Mouse (Mus musculus): ENCODE data around the gene Kctd13. TPM values are rescaled to one million over a fixed set of nuclear protein-coding genes. Genes with fewer than 3 reads are reported as not detected.

Gene Kctd13
- total and polyA plus RNA-seq, 3 experiments = 19.0 to 40.4 (median 37.5) TPM

- Histone ChIP-seq H3K9ac (ENCODE audit: insufficient read depth, low read depth) (no peak overlapping the region), H3K79me2 (replicated peaks; ENCODE audit: control insufficient read depth, extremely low read depth, insufficient read depth, poor library complexity, severe bottlenecking) (no peaks in the 10 kb centered on the region), H3K27ac (ENCODE audit: insufficient read depth, low read depth) (no peak overlapping the region), H3K4me2 (ENCODE audit: insufficient read depth, low read depth, poor library complexity, severe bottlenecking) (no peak overlapping the region), H3K4me1 (ENCODE audit: control insufficient read depth in 1 of 2, insufficient read depth in 2 of 2) (peaks cover 0 to 4% of the 10 kb centered on the region in 2 experiments; a peak in 1 of 4 replicates), H3K9me3 (replicated peaks; ENCODE audit: low read length) (no peaks in the 10 kb centered on the region), H3K36me3 (replicated peaks in 1 of 2; ENCODE audit: control insufficient read depth in 1 of 2, insufficient read depth in 1 of 2, low read length in 1 of 2) (no peaks in the 10 kb centered on the region), H3K27me3 (replicated peaks) (no peaks in the 10 kb centered on the region), H3K4me3 (replicated peaks in 1 of 3; ENCODE audit: low read depth in 2 of 3, low read length in 2 of 3, poor library complexity in 1 of 3) (no peak overlapping the region)
- TF ChIP-seq RAD21 (IDR thresholded peaks at IDR 0.05; ENCODE audit: low read depth, low read length) (no peak), CTCF (conservative IDR thresholded peaks at IDR 0.05 in 1 of 2, IDR thresholded peaks at IDR 0.05 in 1 of 2; ENCODE audit: low read depth in 2 of 2, low read length in 2 of 2) (no peak), MEF2A (IDR thresholded peaks at IDR 0.05; ENCODE audit: borderline replicate concordance, low read depth, low read length) (no peak), PAX5 (IDR thresholded peaks at IDR 0.05; ENCODE audit: low read length) (no peak), ELF1 (IDR thresholded peaks at IDR 0.05; ENCODE audit: low read depth, low read length) (no peak), USF1 (IDR thresholded peaks at IDR 0.05; ENCODE audit: low read depth, low read length) (no peak), E2F4 (IDR thresholded peaks at IDR 0.05; ENCODE audit: insufficient replicate concordance, low read depth, low read length) (no peak), EP300 (IDR thresholded peaks at IDR 0.05; ENCODE audit: low read length) (no peak), GABPA (IDR thresholded peaks at IDR 0.05; ENCODE audit: insufficient replicate concordance, low read depth, low read length) (no peak), ZNF384 (IDR thresholded peaks at IDR 0.05; ENCODE audit: low read depth, low read length) (no peak), NELFE (IDR thresholded peaks at IDR 0.05; ENCODE audit: low read depth, low read length) (no peak), SMC3 (IDR thresholded peaks at IDR 0.05; ENCODE audit: low read depth, low read length) (no peak), TBP (conservative IDR thresholded peaks at IDR 0.05; ENCODE audit: low read depth, low read length) (no peak), POLR2A (IDR thresholded peaks at IDR 0.05; ENCODE audit: low read depth, low read length) (no peak)
- in situ Hi-C loops (cut with MboI; ENCODE audit: low pct_ligation_motif_present, low pct_unique_long_range_greater_than_20kb, low sequenced_read_pairs) (no loop called here), dilution Hi-C loops (cut with MboI; ENCODE audit: extremely low pct_ligation_motif_present, extremely low pct_unique_long_range_greater_than_20kb, low sequenced_read_pairs) (no loop called here)
- no peak for DNase-seq (ENCODE audit: extremely low read depth)
Measured at GRCm38 (mm10) chr7:126921563-126921962, 7.1 kb upstream of the Kctd13 start.

DNA sequence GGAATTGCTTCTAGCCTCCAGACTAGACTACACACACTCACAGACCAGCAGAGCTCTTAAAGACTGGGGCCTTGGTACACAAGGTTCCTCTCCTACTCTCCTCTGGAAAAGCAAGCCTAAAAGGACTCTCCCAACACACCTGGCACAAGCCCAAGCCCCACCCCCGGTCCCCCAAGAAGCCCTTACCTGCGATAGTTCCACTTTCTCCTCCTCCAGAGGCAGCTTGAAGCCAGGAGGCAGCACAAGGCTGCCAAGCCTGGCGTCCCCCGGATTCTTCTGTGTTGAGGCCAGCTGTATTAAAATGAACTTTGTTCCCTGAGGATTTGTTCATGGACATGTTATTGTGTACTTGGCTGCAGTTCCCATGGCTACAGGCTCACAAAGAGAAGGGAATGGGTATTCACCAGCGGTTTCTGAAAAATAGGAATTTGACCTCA, 6.0 kb upstream of the Kctd13 start, which contains the start of gene Tmem219:
Gene Tmem219, minus strand, starts transcription at position 294 of the 437 bp plus-strand sequence.
- DNase-seq (ENCODE audit: extremely low read depth) = no peak
- in situ Hi-C loops (cut with MboI; ENCODE audit: low pct_ligation_motif_present, low pct_unique_long_range_greater_than_20kb, low sequenced_read_pairs) (no loop called here), dilution Hi-C loops (cut with MboI; ENCODE audit: extremely low pct_ligation_motif_present, extremely low pct_unique_long_range_greater_than_20kb, low sequenced_read_pairs) (no loop called here)
- no peak within 1 kb of the TSS for H3K27ac ChIP-seq (ENCODE audit: insufficient read depth, low read depth)
- H3K4me3 ChIP-seq (replicated peaks in 1 of 3; ENCODE audit: low read depth in 2 of 3, low read length in 2 of 3, poor library complexity in 1 of 3) = no peak within 1 kb of the TSS
- TF ChIP-seq RAD21 (IDR thresholded peaks at IDR 0.05; ENCODE audit: low read depth, low read length) (no peak), MAZ (IDR thresholded peaks at IDR 0.05; ENCODE audit: low read depth, low read length) (no peak), SIN3A (IDR thresholded peaks at IDR 0.05; ENCODE audit: low read length) (no peak), KAT2A (IDR thresholded peaks at IDR 0.05; ENCODE audit: insufficient replicate concordance, low read length) (no peak), ETS1 (conservative IDR thresholded peaks at IDR 0.05; ENCODE audit: low read depth, low read length) (no peak), MAX (IDR thresholded peaks at IDR 0.05; ENCODE audit: low read length) (no peak), JUN (IDR thresholded peaks at IDR 0.05; ENCODE audit: insufficient read depth, low read depth, low read length) (no peak), POLR2A (IDR thresholded peaks at IDR 0.05; ENCODE audit: low read depth, low read length) (no peak), UBTF (IDR thresholded peaks at IDR 0.05; ENCODE audit: low read depth, low read length) (no peak), ZKSCAN1 (IDR thresholded peaks at IDR 0.05; ENCODE audit: borderline replicate concordance, low read depth, low read length) (no peak), MXI1 (IDR thresholded peaks at IDR 0.05; ENCODE audit: low read depth, low read length) (no peak)
- H3K36me3 ChIP-seq (replicated peaks in 1 of 2; ENCODE audit: control insufficient read depth in 1 of 2, insufficient read depth in 1 of 2, low read length in 1 of 2) = no peaks in the 10 kb centered on the region
- H3K27me3 ChIP-seq (replicated peaks) = no peaks in the 10 kb centered on the region
- no peak within 1 kb of the TSS for H3K4me2 ChIP-seq (ENCODE audit: insufficient read depth, low read depth, poor library complexity, severe bottlenecking)
- no peak within 1 kb of the TSS for H3K9ac ChIP-seq (ENCODE audit: insufficient read depth, low read depth)
- peaks cover 2 to 4% of the 10 kb centered on the region in 2 experiments; a peak in 2 of 4 replicates for H3K4me1 ChIP-seq (ENCODE audit: control insufficient read depth in 1 of 2, insufficient read depth in 2 of 2)
- H3K9me3 ChIP-seq (replicated peaks; ENCODE audit: low read length) = no peaks in the 10 kb centered on the region
- no peaks in the 10 kb centered on the region for H3K79me2 ChIP-seq (replicated peaks; ENCODE audit: control insufficient read depth, extremely low read depth, insufficient read depth, poor library complexity, severe bottlenecking)

Data from CH12.LX (cell line).